Mouse (Mus musculus) monocyte, adult 5-6 weeks (primary cell): ENCODE measurements around the gene Plpp7. TPM values are rescaled to one million over a fixed set of nuclear protein-coding genes. Genes with fewer than 3 reads are reported as not detected.
A peak's percentile ranks its signal among the peaks of the same experiment; 100 is the strongest.

Source experiments
- ATAC-seq: fragments of 153-309, 156-312 bp; replicated peaks from 2 replicates; pipeline ENCODE4 v1.8.0; 2017; ENCODE audit warnings: mild to moderate bottlenecking; ENCODE audit not compliant: low TSS enrichment, insufficient number of reproducible peaks, severe bottlenecking, poor library complexity, low FRiP score
- total RNA-seq: library from RNA; stranded (forward); fragments of 200-1000, 200-491, 200-594 nt; gene quantifications from 3 replicates; pipeline ENCODE4 v1.2.3, GENCODE M21; 2017

Gene Plpp7
- total RNA-seq, 1 experiment from 2014 or later: not detected

GRCm38 (mm10) chr2:32065371-32065791 is 29.9 kb upstream of the Plpp7 start:
- no peak for ATAC-seq

GRCm38 (mm10) chr2:32066005-32066404 is 29.3 kb upstream of the Plpp7 start:
- ATAC-seq: no peak

- no peak for ATAC-seq
Observed at GRCm38 (mm10) chr2:32068811-32069607, 26.3 kb upstream of the Plpp7 start.

DNA sequence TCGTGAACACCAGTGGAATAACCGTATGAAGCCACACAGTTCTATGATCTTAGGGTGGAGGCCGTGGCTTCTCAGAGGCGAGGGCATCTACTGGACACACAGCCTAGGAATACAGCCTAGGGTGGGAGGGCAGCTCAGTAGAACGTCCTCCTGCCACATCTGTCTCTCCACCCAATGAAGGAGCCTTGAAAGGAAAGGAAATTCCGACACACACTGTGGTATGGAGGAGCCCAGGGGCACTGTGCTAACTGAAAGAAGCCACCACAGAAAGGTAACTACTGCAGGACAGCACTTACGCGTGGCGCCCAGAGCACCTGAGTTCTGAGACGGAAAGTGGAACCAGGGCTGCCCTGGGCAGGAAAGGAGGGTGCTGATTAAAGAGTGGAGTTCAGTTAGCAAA is 24.6 kb upstream of the Plpp7 start:
- no peak for ATAC-seq

DNA sequence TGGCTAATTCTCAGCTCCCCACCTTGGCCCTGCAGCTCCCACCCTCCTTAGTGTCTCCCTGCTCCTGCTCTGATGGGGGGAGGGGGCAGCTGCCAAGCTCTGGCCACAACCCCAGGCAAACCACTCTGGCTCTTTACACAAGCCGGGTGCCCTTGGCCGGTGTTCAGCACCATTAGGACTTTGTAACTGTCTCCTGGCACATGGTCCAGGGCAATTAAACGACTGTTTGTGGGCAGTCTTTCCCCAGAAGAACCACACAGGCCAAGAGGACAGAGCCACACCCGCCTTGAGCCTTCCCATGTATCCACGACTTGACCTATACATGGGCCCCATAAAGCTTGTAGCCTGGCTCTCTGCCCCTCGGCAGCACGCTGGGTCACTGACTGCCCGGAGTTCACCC is 20.9 kb upstream of the Plpp7 start:
- no peak for ATAC-seq

- no peak for ATAC-seq
Observed at GRCm38 (mm10) chr2:32075368-32075767, 20.0 kb upstream of the Plpp7 start.

DNA sequence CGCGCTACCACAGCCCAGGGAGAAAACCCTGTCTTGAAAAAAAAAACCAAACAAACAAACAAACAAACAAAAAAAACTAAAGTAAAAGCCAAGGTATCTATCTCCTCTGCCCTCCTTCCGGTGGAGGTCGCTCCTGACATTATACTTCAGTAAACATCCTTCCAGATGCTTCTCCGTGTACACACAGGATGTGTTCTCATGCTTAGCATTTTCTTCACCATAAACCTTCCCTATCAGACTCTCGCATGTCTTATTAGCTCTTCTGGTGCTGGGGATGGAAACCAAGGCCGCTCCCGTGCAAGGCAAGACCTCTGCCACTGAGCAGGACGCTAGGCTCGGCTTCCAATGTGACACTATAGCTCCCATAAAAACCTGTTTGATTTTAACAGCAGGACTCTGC is 17.6 kb upstream of the Plpp7 start:
- no peak for ATAC-seq

DNA sequence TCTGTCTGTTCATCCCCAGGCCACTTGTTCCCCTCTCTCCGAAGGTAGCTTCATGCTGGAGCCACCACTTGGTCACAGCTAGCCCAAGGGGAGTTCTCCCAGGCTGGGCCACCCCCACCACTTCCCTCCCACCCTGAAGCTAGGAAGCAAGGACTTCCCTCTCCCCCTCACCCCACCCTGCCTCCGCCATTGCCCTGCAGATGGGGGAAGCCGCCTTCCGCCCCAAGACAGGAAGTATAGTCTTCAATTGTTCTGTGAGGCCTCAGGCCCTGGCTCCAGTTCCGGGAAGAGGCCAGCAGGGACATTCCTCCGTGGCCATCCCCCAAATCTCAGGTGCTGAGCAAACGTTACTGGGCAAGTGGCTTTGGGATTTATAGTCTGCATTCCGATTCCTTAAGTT is 16.8 kb upstream of the Plpp7 start:
- peak; percentile 42; the same call in 1 of the 2 replicates for ATAC-seq

DNA sequence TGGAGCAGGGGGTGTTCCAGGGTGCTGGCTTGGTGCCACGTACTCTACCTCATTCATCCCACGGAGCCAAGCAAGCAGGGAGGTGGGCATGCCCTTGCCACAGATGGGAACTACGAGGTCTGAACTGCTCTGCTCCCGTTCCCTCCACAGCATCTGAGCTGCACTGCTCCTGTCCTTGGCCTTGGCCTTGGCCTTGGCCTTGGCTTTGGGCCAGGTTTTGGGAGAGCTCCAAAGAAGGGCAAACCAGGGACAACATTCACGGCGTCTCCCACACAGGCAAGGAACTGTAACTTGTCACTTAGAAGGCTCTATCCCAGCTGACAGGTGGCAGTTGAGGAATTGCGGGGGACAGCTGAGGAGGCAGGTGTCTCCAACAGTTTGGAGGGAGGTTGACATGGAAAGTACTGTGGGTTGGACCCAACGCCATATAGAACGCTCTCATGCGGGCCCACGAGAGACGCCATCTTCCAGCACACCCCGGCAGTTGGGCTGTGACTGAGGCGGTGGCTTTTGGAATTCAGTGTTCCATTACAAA is 16.1 kb upstream of the Plpp7 start:
- no peak for ATAC-seq

- ATAC-seq: no peak
Observed at GRCm38 (mm10) chr2:32080681-32081080, 14.6 kb upstream of the Plpp7 start.

GRCm38 (mm10) chr2:32081296-32081929 is 13.9 kb upstream of the Plpp7 start:
- ATAC-seq: peak; percentile 76

GRCm38 (mm10) chr2:32082229-32082628 is 13.1 kb upstream of the Plpp7 start:
- no peak for ATAC-seq

GRCm38 (mm10) chr2:32083159-32084011 is 11.9 kb upstream of the Plpp7 start:
- no peak; the same call in 1 of the 2 replicates for ATAC-seq

DNA sequence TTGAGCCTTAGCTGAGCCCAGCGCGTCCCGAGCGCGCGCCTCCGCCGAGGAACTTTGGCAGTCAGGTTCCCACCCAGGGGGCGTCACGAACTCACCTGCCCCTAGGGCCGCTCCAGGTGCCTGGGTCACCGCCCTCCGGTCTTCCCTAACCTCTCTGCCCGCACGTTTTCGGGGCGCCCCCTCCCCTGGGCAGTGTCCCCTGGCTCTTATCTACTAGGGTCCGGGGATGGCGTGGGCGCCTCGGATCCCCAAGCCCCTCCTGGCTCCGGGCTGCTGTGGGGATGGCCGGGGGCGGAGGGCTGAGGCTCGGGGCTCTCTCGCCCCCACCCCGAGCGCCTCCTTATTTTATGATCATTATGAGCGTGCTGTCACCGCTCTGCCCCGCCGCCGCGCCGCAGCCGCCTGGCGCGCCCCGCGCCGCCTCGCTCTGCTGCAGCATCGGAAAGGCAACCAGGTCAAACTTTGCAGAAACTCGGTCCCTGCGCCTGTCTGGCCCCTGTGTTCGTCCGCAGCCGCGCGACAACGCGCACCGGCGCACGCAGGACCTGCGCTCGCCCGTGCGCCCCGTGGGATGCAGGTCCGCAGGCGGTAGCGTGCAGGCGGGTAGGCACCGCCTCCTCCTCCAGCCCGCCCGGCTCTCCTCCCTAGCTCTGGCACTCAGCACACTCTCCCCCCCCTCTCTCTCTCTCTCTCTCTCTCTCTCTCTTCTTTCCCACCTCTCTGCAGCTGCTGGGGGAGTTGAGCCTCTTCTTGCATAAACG is 11.0 kb upstream of the Plpp7 start, which contains the start of gene Fam78a:
Gene Fam78a, minus strand, starts transcription at position 747 of the 761 bp plus-strand sequence.
- no peak for ATAC-seq

DNA sequence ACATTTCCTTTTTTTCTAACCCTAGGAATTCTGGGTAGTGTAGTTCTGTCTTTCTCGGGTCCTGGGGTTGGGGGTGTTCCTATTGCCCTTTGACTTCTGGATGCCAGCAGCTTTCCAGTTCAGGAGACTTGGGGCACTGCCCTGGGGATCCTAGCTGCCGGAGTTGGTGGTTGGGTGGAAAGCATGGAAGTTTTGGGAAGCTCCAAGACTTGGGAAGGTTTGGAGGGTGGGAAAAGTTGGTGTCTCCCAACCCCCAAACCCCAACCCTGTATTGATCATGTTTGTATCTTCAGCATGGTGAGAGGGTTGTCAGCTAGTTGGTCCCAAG is 10.5 kb upstream of the Plpp7 start:
- ATAC-seq: no peak

DNA sequence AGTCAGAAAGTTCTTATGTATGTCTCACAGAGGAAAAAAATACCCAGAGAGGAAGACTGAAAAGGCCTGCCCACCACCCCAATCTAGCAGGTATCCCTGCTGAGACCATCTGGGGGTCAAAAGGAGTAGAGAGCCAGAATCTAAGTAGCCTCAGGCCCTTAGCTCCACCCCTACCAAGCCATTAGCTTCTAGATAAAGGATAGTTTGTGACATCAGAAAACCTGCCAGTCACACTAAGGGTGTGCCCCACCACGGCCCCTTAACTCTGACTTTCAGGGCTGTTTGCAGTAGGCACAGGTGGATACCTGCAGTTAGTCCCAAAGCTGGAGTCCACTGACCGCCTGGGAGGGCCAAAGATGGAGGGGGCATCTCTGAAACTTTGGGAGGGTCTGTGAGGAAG is 10.1 kb upstream of the Plpp7 start:
- ATAC-seq: no peak

DNA sequence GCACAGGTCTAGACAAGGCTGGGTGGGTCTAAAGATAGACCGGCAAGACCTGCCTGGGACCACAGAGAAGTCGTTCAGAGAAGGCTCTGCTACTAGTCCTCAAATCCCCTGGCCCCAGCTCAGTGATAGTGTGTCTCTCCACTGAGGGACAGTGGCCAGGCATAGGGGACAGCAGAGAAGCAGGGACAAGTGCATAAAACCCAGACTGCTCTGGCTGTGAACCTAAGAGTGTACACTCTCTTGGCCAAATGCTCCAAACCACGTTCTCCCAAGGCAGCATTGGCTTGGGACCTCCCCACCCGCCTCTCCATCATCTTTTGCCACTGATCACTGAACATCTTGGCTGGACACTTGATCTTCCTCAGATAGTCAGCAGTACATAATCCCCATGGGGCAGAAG is 7.7 kb upstream of the Plpp7 start:
- ATAC-seq: no peak

GRCm38 (mm10) chr2:32088372-32088981 is 6.9 kb upstream of the Plpp7 start:
- no peak for ATAC-seq
